Mouse (Mus musculus) embryonic facial prominence, embryonic 10.5 days (tissue): ENCODE results near the gene Svs4. TPM values are rescaled to one million over a fixed set of nuclear protein-coding genes. Genes with fewer than 3 reads are reported as not detected.
"Not testable (repeated sequence)": the region's sequence is repeated elsewhere in the genome, so short reads cannot be mapped to it uniquely, and the experiment has no call there.

Experiments
- DNase-seq: peaks from one replicate; pipeline ENCODE4 v3.0.0-alpha.2; 2017; ENCODE audit warnings: low spot score
- H3K27ac ChIP-seq: fragments of 300-500 bp; sonication (generic); replicated peaks from 2 replicates; pipeline ENCODE4 v1.5.1; 2016; ENCODE audit warnings: mild to moderate bottlenecking
- H3K27me3 ChIP-seq: fragments of 300-500 bp; sonication (generic); replicated peaks from 2 replicates; pipeline ENCODE4 v1.6.1; 2016; ENCODE audit warnings: low read depth, mild to moderate bottlenecking; ENCODE audit not compliant: poor library complexity, severe bottlenecking
- H3K36me3 ChIP-seq: fragments of 300-500 bp; sonication (generic); replicated peaks from 2 replicates; pipeline ENCODE4 v1.6.1; 2016; ENCODE audit warnings: mild to moderate bottlenecking, moderate library complexity
- H3K4me1 ChIP-seq: fragments of 300-500 bp; sonication (generic); 2 replicates; pipeline ENCODE4 v1.6.1; 2016
- H3K4me3 ChIP-seq: fragments of 300-500 bp; sonication (generic); 2 replicates; pipeline ENCODE4 v1.5.1; 2016; ENCODE audit warnings: mild to moderate bottlenecking, moderate library complexity
- H3K9me3 ChIP-seq: fragments of 300-500 bp; sonication (generic); 2 replicates; pipeline ENCODE4 v1.6.1; 2016; ENCODE audit warnings: mild to moderate bottlenecking
- WGBS: fragments of 180-500 bp; shearing (Covaris S2); methylation state at CpG from one replicate; pipeline ENCODE4 v1.1.7; 2016; 5-methylcytosine and 5-hydroxymethylcytosine counted together
- polyA plus RNA-seq: library from polyadenylated mRNA; unstranded; fragments of >200 nt; fragmentation: Nextera tagmentation; extraction: Ambion mirVana; gene quantifications from 2 replicates; pipeline ENCODE4 v1.2.1, GENCODE M21; 2016

Gene Svs4
- polyA plus RNA-seq = not detected in 2 replicates

GRCm38 (mm10) chr2:164278359-164278758 is at the start of gene Svs4:
Svs4 (minus strand) TSS chr2:164278459.
- H3K9me3 ChIP-seq = no peaks in the 10 kb centered on the region
- WGBS = 94% methylated on average over 4 of the region's 4 CpGs
- H3K4me1 ChIP-seq = no peaks in the 10 kb centered on the region
- DNase-seq = no peak
- H3K27ac ChIP-seq = no peak within 1 kb of the TSS
- no peaks in the 10 kb centered on the region for H3K27me3 ChIP-seq
- no peaks in the 10 kb centered on the region for H3K36me3 ChIP-seq
- no peak within 1 kb of the TSS for H3K4me3 ChIP-seq

- DNase-seq = no peak
- Histone ChIP-seq H3K27me3 (no peaks in the 10 kb centered on the region), H3K9me3 (no peaks in the 10 kb centered on the region), H3K4me1 (no peaks in the 10 kb centered on the region), H3K4me3 (no peak overlapping the region), H3K27ac (no peak overlapping the region), H3K36me3 (no peaks in the 10 kb centered on the region)
- 89% methylated on average over 6 of the region's 6 CpGs for WGBS
Observed at GRCm38 (mm10) chr2:164320983-164321382, 42.7 kb upstream of the Svs4 start.

- not testable (repeated sequence) for H3K27ac ChIP-seq, DNase-seq, H3K9me3 ChIP-seq, H3K27me3 ChIP-seq, H3K36me3 ChIP-seq, H3K4me3 ChIP-seq, H3K4me1 ChIP-seq
- 76% methylated on average over 1 of the region's 1 CpGs for WGBS
Observed at GRCm38 (mm10) chr2:164316451-164316850, 38.2 kb upstream of the Svs4 start, which contains the start of gene Svs6. Svs6 (plus strand) TSS chr2:164316751.

GRCm38 (mm10) chr2:164315460-164315859 is 37.2 kb upstream of the Svs4 start:
- H3K36me3 ChIP-seq, H3K9me3 ChIP-seq, H3K4me3 ChIP-seq, H3K27me3 ChIP-seq, DNase-seq, H3K27ac ChIP-seq, H3K4me1 ChIP-seq: not testable (repeated sequence)

- no peak overlapping the region for H3K27ac ChIP-seq
- H3K9me3 ChIP-seq = no peaks in the 10 kb centered on the region
- 88% methylated on average over 5 of the region's 5 CpGs for WGBS
- H3K4me3 ChIP-seq = no peak overlapping the region
- H3K4me1 ChIP-seq = no peaks in the 10 kb centered on the region
- H3K36me3 ChIP-seq = no peaks in the 10 kb centered on the region
- no peaks in the 10 kb centered on the region for H3K27me3 ChIP-seq
- no peak for DNase-seq
Observed at GRCm38 (mm10) chr2:164312599-164312998, 34.3 kb upstream of the Svs4 start.

- not testable (repeated sequence) for H3K9me3 ChIP-seq, H3K4me1 ChIP-seq, H3K27me3 ChIP-seq, H3K4me3 ChIP-seq, H3K36me3 ChIP-seq, H3K27ac ChIP-seq, DNase-seq
- 84% methylated on average over 1 of the region's 1 CpGs for WGBS
Observed at GRCm38 (mm10) chr2:164288968-164289367, 10.7 kb upstream of the Svs4 start, which contains the start of gene Svs3a. Svs3a (plus strand) TSS chr2:164289268.

- not testable (repeated sequence) for H3K4me1 ChIP-seq, DNase-seq, H3K27me3 ChIP-seq, H3K4me3 ChIP-seq, H3K9me3 ChIP-seq, H3K36me3 ChIP-seq, H3K27ac ChIP-seq
- 89% methylated on average over 1 of the region's 1 CpGs for WGBS
Observed at GRCm38 (mm10) chr2:164256540-164256939, 21.7 kb downstream of the Svs4 start, which contains the start of gene Svs3b. Svs3b (minus strand) TSS chr2:164256640.

- Histone ChIP-seq H3K4me3 (no peak within 1 kb of the TSS), H3K27ac (no peak within 1 kb of the TSS), H3K36me3 (no peaks in the 10 kb centered on the region), H3K4me1 (no peaks in the 10 kb centered on the region), H3K27me3 (no peaks in the 10 kb centered on the region), H3K9me3 (0 out of 2 replicates have a peak, but pooled peaks cover 2% of the 10 kb centered on the region)
- no peak for DNase-seq
- WGBS = 85% methylated on average over 3 of the region's 3 CpGs
Observed at GRCm38 (mm10) chr2:164238366-164238765, 39.9 kb downstream of the Svs4 start, which contains the start of gene Svs2. Svs2 (minus strand) TSS chr2:164238466.

- WGBS = 92% methylated on average over 8 of the region's 8 CpGs
- no peaks in the 10 kb centered on the region for H3K9me3 ChIP-seq
- no peaks in the 10 kb centered on the region for H3K4me1 ChIP-seq
- H3K4me3 ChIP-seq = no peak overlapping the region
- H3K27ac ChIP-seq = no peak overlapping the region
- no peak for DNase-seq
- H3K27me3 ChIP-seq = no peaks in the 10 kb centered on the region
- no peaks in the 10 kb centered on the region for H3K36me3 ChIP-seq
Observed at GRCm38 (mm10) chr2:164232671-164233070, 45.6 kb downstream of the Svs4 start.

GRCm38 (mm10) chr2:164228361-164229070 is 49.7 kb downstream of the Svs4 start:
- no peak for DNase-seq
- Histone ChIP-seq H3K4me1 (no peaks in the 10 kb centered on the region), H3K4me3 (no peak overlapping the region), H3K36me3 (no peaks in the 10 kb centered on the region), H3K27ac (no peak overlapping the region), H3K9me3 (no peaks in the 10 kb centered on the region), H3K27me3 (no peaks in the 10 kb centered on the region)
- 84% methylated on average over 8 of the region's 8 CpGs for WGBS

Other genes starting within 250 kb of the Svs4 start
- 33.1 and 34.8 TPM in 2 replicates for gene Stk4, start 208.1 kb downstream of the Svs4 start, polyA plus RNA-seq
- 68.1 and 71.9 TPM in 2 replicates for gene Tomm34, start 207.3 kb downstream of the Svs4 start, polyA plus RNA-seq
- gene Kcns1, start 107.3 kb downstream of the Svs4 start, polyA plus RNA-seq = not detected in 2 replicates
- gene Wfdc5, start 95.7 kb downstream of the Svs4 start, polyA plus RNA-seq = not detected in 2 replicates
- not detected in 2 replicates for gene Wfdc12, start 87.9 kb downstream of the Svs4 start, polyA plus RNA-seq
- gene Wfdc15a, start 78.3 kb downstream of the Svs4 start, polyA plus RNA-seq = not detected in 2 replicates
- not detected in 2 replicates for gene Wfdc15b, start 56.8 kb downstream of the Svs4 start, polyA plus RNA-seq
- not detected in 2 replicates for gene Svs2, start 40.0 kb downstream of the Svs4 start, polyA plus RNA-seq
- not detected in 2 replicates for gene Svs3b, start 21.8 kb downstream of the Svs4 start, polyA plus RNA-seq
- gene Svs3a, start 10.8 kb upstream of the Svs4 start, polyA plus RNA-seq = not detected in 2 replicates
- not detected in 2 replicates for gene Svs6, start 38.3 kb upstream of the Svs4 start, polyA plus RNA-seq
- gene Svs5, start 54.3 kb upstream of the Svs4 start, polyA plus RNA-seq = not detected in 2 replicates
- 0.46 TPM in 1 of 2 replicates, not detected in the other for gene Slpi, start 110.6 kb upstream of the Svs4 start, polyA plus RNA-seq
- gene Rbpjl, start 124.7 kb upstream of the Svs4 start, polyA plus RNA-seq = not detected in 2 replicates
- 0.23 and 0.85 TPM in 2 replicates for gene Matn4, start 126.7 kb upstream of the Svs4 start, polyA plus RNA-seq
- gene Sdc4, start 165.4 kb upstream of the Svs4 start, polyA plus RNA-seq = 25.5 and 26.0 TPM in 2 replicates
- 52.5 and 53.1 TPM in 2 replicates for gene Sys1, start 178.5 kb upstream of the Svs4 start, polyA plus RNA-seq
- gene Gm20458, start 182.5 kb upstream of the Svs4 start, polyA plus RNA-seq = 3.1 and 3.2 TPM in 2 replicates
- gene Trp53tg5, start 195.3 kb upstream of the Svs4 start, polyA plus RNA-seq = not detected in 2 replicates
- 1.8 TPM in 2 replicates for gene Dbndd2, start 207.6 kb upstream of the Svs4 start, polyA plus RNA-seq
- gene Pigt, start 219.1 kb upstream of the Svs4 start, polyA plus RNA-seq = 34.8 and 38.1 TPM in 2 replicates